Mouse (Mus musculus): ENCODE measurements at regions not wholly inside any gene's neighbourhood (a gene's known extent, or its start where the extent isn't known, plus 50 kb on each side); places are given as distances from the start of the nearest gene placed in this dataset.
"Not testable (repeated sequence)": the region's sequence is repeated elsewhere in the genome, so short reads cannot be mapped to it uniquely, and the experiment has no call there.

DNA sequence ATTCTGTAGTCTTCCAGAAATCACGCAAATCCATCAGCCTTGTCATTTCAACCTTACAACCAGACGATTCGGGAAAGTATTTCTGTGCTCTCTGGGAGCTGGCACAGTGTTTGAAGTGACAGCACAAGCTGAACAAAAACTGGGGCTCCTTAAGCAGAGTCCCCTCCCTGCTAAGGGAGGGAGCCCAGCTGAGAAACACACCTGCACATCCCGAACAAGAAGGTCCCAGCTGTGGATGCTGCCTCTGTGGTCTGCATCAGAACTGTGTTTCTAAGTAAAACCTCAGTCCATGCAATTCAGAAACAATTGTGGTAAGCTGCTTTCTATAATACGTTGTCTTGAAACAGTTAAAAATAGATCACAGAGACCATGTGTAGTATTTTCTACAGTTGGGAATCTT lies 693.8 kb downstream of the Dad1 start:
- DNase-seq: not testable (repeated sequence)

DNA sequence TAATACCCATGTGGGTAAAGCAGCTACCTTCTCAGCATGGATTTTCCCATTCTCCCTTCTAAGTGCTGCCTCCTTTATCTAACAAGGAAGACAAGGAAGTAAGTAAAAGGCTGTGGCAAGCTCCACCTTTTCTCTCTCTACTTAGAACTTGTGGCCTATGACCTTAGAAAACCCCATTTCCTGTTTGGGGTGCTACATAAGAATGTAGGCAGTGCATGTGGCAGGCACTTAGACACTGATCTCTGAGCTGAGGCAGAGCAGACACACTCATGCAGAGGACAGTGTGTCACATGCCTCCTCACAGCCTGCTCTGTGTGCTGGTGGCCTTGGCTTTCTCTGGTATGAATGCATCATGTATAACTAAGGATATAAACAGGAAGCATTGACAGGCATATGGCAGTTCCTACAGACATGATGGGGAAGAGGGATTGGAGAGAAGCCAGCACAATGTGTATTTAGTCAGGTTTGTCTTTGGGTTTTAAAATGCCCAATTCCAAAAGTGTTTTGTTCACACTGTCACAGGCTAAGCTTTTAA lies 694.5 kb downstream of the Dad1 start:
- not testable (repeated sequence) for DNase-seq

DNA sequence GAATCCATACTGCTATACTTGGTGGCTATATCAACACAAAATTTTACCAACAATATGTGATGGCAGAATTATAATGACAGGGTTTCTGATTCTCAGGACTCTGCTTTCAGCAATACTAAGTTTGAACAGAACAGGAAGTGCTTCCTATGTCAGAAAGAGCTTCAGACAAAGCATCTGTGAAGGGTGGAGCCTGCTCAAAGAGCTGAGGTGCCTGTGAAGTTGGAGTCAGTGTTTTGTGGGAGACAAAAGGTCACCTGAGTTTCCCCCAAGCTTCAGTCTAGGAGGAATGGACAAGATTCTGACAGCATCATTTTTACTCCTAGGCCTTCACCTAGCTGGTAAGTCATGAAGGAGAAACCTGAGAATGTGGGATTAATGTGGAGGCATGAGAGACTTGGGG lies 700.1 kb downstream of the Dad1 start:
- no peak for DNase-seq

DNA sequence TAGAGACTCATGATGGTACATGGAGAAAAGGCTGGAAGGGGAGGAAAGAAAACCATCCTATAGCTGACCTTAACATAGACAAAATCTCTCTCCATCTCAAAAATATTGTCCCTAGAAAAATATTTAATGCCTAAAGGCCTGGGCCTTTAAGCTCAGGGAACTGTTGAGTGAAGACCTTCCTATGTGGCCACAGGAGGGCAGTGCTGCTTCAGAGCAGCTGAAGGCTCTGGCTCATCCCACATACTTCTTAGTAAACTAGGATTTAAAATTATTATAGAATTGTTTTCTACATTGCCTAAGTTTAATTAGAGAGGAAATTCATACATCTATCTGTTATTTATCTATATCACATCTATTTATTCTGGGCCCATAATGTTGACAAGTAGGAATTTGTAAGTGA lies 706.5 kb downstream of the Dad1 start:
- DNase-seq: not testable (repeated sequence)

DNA sequence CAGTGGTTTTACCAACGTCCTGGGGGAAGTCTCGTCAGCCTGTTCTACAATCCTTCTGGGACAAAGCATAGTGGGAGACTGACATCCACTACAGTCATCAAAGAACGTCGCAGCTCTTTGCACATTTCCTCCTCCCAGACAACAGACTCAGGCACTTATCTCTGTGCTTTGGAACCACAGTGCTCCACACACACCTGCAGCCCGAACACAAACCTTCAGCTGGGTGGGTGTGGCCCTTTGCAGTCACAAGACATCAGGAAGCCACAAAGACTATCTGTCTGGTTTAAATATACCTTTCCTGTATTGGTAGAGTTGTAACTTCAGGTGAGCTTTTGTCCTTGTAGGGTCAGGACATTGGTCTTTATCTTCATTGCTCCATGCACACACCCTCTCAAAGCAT lies 708.6 kb downstream of the Dad1 start:
- no peak for DNase-seq

DNA sequence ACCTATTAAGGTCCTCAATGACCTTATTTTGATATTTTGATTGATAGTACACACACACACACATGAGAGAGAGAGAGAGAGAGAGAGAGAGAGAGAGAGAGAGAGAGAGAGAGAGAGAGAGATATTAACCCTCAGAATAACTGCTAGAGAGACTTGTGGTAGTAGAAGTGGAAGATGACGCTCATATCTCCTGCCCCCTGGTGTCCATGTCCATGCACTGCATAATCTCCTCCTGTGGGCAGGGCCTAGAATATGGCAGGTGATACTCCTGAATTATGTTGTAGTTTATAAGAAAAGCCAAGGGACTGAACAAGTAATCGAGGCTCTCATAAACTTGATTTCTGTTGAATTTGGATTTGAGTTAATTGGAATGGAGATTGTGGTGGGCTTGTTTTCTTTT lies 712.3 kb downstream of the Dad1 start:
- peak; percentile 5 for DNase-seq

DNA sequence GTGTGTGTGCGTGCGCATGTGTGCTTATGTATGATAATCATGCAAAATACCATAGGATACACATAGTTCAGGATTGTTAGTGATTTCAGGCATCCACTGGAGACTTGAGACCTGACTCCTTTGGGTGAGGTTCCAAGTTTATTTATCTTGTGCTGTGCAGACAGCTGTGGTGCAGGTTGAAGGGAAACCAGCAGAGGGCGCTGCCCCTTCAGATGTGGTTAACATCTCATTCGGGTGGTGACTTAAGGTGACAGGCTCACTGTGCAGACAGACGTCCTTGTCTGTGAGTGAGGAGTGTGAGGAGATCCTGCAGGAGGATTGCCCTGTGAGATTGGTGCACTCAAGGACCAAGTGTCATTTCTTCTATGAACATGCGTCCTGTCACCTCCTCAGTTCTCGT lies 716.0 kb downstream of the Dad1 start:
- peak; percentile 1 for DNase-seq

DNA sequence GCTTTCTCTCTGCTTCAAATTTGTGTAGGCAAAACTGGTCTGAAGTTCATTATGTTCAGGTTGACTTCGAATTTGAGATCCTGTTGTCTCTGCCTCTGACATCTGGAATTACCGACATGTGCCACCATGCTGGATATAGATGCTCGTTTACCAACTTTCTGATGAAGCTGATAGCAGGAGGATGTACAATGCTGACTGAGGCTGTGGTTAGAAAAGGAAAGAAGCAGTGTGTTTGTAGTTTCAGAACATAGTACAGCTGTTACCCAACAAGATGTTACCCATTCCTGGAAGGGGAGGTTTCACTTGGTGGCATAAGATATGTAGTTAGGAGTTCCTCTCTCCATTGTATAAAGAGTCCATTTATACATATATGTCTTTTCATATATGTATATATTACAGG lies 730.5 kb downstream of the Dad1 start:
- not testable (repeated sequence) for DNase-seq

GRCm38 (mm10) chr14:53518954-53519353 lies 735.0 kb downstream of the Dad1 start:
- not testable (repeated sequence) for DNase-seq

DNA sequence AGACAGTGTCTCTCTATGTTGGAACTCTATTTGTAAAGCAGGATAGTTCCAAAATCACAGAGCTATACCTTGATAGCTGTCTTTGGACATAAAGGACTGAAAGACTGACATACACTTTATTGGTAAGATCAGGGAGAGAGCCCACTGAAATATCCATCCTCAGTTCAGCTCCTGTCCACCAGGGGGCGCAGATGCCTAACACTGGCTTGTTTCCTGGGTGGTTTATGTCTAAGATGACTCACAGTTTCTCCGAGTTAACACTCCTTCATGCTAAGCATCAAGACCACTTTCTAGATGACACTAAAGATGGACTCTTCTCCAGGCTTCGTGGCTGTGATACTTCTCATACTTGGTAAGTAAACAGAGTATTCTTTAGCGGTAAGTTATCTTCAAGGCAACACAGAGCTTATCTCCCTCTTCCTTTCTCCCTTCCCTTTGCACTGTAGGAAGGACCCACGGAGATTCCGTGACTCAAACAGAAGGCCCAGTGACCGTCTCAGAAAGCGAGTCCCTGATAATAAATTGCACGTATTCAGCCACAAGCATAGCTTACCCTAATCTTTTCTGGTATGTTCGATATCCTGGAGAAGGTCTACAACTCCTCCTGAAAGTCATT lies 737.2 kb downstream of the Dad1 start:
- not testable (repeated sequence) for DNase-seq

DNA sequence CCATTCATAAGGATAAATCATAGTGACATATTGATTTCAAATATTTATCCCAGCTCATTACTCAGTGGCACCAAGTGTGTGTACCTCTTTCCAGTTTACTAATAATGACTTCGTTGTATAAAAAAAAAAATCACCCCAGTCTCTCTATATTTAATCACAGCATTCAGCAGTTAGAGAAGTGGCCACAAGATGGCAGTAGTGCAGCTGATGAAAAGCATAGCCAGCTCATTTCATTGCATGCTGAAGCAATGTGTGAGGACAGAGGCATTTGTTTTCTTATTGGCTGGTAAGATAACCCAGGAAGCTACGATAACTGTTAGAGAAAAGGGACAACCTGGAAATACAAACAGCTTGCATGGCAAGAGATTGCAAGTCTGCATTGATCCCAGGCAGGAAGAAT lies 748.5 kb downstream of the Dad1 start:
- peak; percentile 48 for DNase-seq

- DNase-seq: not testable (repeated sequence)
Measured at GRCm38 (mm10) chr14:53488383-53488782, 765.5 kb downstream of the Dad1 start.

DNA sequence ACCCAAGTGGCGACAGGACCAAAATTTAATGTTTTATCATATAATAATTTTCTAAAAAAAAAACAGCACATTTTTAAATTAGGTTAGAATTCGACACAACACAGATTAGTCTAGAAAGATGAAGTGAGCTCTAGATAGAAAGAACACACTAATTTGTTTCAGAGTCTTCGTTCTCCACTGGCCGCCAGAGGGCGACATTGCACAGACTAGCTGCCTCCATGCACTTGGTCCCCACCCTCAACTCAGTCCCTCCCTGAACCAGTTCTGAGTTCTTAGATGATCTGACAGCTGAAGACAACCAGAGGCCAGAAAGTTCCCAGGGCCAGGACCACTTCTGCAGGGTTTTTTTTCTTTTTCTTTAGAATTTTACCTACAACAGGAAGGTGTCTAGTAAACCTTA lies 766.3 kb downstream of the Dad1 start:
- not testable (repeated sequence) for DNase-seq

DNA sequence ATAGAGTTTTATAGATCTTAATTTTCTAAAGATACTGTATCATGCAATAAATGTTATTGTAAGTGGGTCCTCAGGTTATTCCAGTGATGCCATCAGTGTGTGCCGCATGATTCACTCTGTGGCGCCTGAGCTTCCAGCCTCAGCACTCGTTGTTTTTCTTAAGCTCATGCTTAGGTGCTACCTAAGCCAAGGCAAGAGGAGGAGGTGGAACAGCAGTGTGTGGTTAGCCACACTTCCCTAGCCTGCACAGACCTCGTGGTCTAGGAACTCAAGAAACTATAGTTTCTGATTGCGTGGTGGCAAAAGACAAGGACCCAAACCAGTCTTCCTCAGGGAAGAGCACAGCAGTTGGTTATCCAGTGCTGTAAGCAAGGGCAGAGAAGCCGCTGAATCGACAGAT lies 779.7 kb downstream of the Dad1 start:
- not testable (repeated sequence) for DNase-seq

GRCm38 (mm10) chr14:53460790-53461189 lies 793.1 kb downstream of the Dad1 start:
- not testable (repeated sequence) for DNase-seq

DNA sequence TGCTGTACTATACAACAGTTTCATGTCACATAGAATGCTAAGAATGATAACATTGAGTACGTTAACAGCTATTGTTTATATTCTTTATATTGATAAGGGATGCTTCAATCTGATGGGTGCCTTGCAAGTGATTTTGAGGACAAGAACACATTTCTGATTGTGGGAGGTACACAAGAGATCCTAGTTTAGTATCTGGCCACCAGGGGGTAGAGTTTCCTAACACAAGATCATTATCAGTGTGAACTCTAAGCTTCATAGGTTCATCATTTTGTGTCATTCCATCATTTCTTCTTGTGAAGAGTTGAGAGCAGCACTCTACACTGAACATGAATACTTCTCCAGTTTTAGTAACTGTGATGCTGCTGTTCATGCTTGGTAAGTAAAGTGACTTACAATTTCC lies 799.9 kb downstream of the Dad1 start:
- DNase-seq: no peak

- not testable (repeated sequence) for DNase-seq
Measured at GRCm38 (mm10) chr14:53439643-53440042, 814.3 kb downstream of the Dad1 start.

DNA sequence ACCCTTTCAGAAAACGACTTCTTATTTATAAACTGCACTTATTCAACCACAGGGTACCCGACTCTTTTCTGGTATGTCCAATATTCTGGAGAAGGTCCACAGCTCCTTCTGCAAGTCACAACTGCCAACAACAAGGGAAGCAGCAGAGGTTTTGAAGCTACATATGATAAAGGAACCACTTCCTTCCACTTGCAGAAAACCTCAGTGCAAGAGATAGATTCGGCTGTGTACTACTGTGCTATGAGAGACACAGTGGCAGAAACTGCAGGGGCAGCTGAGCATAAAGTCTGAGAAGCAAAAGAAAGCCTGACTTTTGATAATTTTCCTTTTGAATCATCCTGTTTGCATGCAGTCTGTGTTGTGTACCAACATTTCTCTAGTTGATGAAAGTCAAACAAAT lies 823.8 kb downstream of the Dad1 start:
- not testable (repeated sequence) for DNase-seq

DNA sequence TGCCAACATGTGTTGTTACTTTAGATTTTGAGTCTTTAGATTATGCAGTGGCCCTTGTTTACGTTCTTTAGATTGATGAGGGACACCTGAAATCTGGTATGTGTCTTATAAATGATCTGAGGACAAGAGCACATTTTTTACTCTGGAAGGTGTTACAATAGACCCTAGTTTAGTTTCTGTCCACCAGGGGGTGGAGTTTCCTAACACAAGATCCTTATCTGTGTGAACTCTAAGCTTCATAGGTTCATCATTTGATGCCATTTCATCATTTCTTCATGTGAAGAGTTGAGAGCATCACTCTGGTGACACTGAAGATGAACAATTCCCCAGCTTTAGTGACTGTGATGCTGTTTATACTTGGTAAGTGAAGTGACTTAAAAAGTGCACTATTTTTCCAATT lies 825.5 kb downstream of the Dad1 start:
- DNase-seq: not testable (repeated sequence)

- DNase-seq: not testable (repeated sequence)
Measured at GRCm38 (mm10) chr14:53427636-53428035, 826.3 kb downstream of the Dad1 start.

- not testable (repeated sequence) for DNase-seq
Measured at GRCm38 (mm10) chr14:53416955-53417354, 836.9 kb downstream of the Dad1 start.

DNA sequence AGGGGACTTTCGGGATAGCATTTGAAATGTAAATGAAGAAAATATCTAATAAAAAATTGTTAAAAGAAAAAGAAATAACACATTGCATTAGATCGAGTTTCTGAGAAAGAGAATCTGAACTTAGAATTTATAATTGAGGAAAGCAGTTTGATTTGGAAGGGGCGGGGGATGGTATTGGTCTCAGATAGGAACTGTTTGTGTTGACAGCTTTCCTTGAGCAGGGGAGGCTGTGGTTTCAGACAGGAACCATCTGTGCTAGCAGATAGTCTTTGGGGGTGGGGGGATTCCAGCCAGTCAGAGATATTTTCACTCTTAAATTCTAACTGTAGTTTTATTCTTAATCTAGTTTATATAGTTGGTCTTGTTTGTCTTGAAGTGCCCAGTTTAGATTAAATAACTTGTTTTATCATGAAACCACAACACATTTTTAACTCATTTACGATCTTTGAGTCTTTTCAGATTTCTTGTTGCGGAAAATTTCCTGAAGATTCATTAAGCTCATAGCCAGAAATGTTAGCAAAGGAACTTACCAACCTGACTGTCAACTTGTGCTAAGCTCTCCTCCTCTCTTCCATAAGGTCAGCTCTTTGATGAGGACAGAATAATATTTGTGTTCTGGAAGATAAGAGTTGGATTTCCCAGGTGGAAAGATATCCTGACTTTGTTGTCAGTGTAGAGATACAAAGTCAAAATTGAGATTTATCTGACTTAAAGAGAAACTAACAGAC lies 846.2 kb downstream of the Dad1 start:
- not testable (repeated sequence) for DNase-seq

DNA sequence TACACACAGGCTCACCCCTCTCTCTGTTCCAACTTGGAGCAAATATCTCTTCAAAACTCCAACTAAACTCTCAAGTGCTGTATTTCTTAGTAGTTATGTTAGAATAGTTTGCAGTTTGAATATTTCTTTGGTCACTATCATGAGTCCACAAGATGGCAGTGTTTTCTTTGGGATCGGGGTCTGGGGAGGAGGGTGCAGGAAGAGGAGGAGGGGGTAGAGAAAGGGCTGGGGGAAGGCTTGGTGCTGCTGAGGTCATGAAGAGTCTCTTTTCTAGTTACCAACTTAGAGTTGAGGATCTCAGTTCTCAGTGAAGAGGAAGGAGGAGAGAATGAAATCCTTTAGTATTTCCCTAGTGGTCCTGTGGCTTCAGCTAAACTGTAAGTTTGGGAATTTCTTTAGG lies 863.6 kb downstream of the Dad1 start:
- not testable (repeated sequence) for DNase-seq

DNA sequence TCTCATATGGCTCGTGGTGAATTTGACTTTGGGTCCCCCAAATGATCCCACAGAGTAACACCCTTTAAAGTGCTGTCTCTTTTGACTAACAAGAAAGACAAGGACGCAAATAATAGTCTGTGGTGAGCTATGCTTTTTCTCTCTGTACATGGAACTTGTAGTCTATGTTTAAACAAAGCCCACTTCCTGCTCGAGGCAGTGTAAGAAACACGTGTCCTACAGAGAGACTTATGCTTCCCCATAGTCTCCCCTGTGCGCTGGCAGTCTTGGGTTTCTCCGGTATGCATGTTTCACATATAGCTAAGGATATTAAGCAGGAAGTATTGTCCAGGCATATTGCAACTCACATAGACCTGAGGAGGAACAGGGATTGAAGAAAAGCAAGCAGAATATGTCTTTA lies 879.0 kb upstream of the Olfr1507 start:
- DNase-seq: not testable (repeated sequence)

Data from embryo, embryonic 11 days (tissue).